Comparison of ENCODE assay signal across 8 mouse cellular contexts in genomic region chr9:23223549-23224077, GRCm38 (mm10). TPM values are rescaled to one million over a fixed set of nuclear protein-coding genes. Genes with fewer than 3 reads are reported as not detected.
DNase-seq lines count a peak whose midpoint lies in the region; ATAC-seq and TF ChIP-seq lines count a peak whose summit lies in the region.

No protein-coding gene starts in this region.

- 1% methylated on average over 28 of the region's 29 CpGs for WGBS in kidney, postnatal 0 days
- under 1% methylated on average over 29 of the region's 29 CpGs for WGBS in forebrain, embryonic 14.5 days
- WGBS in liver, postnatal 0 days (ENCODE audit: insufficient replicate concordance) = 4% methylated on average over 29 of the region's 29 CpGs

- no peaks in the 10 kb centered on the region for H3K9me3 ChIP-seq in kidney, postnatal 0 days (replicated peaks; ENCODE audit: low read length)
- H3K9me3 ChIP-seq in forebrain, embryonic 14.5 days (replicated peaks; ENCODE audit: control insufficient read depth, low read length) = no peaks in the 10 kb centered on the region
- no peaks in the 10 kb centered on the region for H3K9me3 ChIP-seq in liver, postnatal 0 days (ENCODE audit: low read length)

- no peak for DNase-seq in kidney, postnatal 0 days (ENCODE audit: low spot score)
- no peak for DNase-seq in kidney, postnatal 36 days
- no peak for DNase-seq in forebrain, embryonic 14.5 days (ENCODE audit: low spot score)
- DNase-seq in liver, postnatal 0 days = no peak
- DNase-seq in layer of hippocampus, postnatal 10 days (ENCODE audit: low spot score in 2 of 2) = no peak
- no peak for DNase-seq in adrenal gland, postnatal 25 days
- DNase-seq in spleen, postnatal 10 days (ENCODE audit: low spot score in 2 of 2) = no peak

- H3K27ac ChIP-seq in kidney, postnatal 0 days = no peak overlapping the region
- no peak overlapping the region for H3K27ac ChIP-seq in brown adipose tissue, adult 24 weeks (replicated peaks; ENCODE audit: low read depth, low read length)
- H3K27ac ChIP-seq in forebrain, embryonic 14.5 days (ENCODE audit: low read depth, low read length) = peak overlapping the region; percentile 87
- no peak overlapping the region for H3K27ac ChIP-seq in liver, postnatal 0 days (ENCODE audit: low read depth)

- no peak for TF ChIP-seq EP300 in liver, postnatal 0 days (IDR thresholded peaks at IDR 0.05; ENCODE audit: low read depth)

- peak overlapping the region; percentile 69 for H3K4me3 ChIP-seq in kidney, postnatal 0 days (replicated peaks; ENCODE audit: low read depth, low read length)
- peak overlapping the region; percentile 62 for H3K4me3 ChIP-seq in brown adipose tissue, adult 24 weeks (ENCODE audit: insufficient read depth, low read depth, low read length)
- H3K4me3 ChIP-seq in forebrain, embryonic 14.5 days (ENCODE audit: low read depth, low read length) = peak overlapping the region; percentile 71
- H3K4me3 ChIP-seq in liver, postnatal 0 days (ENCODE audit: low read depth, low read length) = peak overlapping the region; percentile 56

- no peak for TF ChIP-seq CTCF in kidney, postnatal 0 days (IDR thresholded peaks at IDR 0.05; ENCODE audit: low read depth)
- no peak for TF ChIP-seq CTCF in liver, postnatal 0 days (IDR thresholded peaks at IDR 0.05; ENCODE audit: low read depth)

- ATAC-seq in kidney, postnatal 0 days (replicated peaks; ENCODE audit: low FRiP score, low read depth) = peak; percentile 8; the same call in 1 of the 2 replicates
- ATAC-seq in forebrain, embryonic 14.5 days = peak; percentile 22
- ATAC-seq in liver, postnatal 0 days = no peak

- H3K36me3 ChIP-seq in kidney, postnatal 0 days (ENCODE audit: insufficient read depth, low read length) = no peaks in the 10 kb centered on the region
- H3K36me3 ChIP-seq in forebrain, embryonic 14.5 days (ENCODE audit: control insufficient read depth, insufficient read depth, low read length) = no peaks in the 10 kb centered on the region
- no peaks in the 10 kb centered on the region for H3K36me3 ChIP-seq in liver, postnatal 0 days (replicated peaks; ENCODE audit: insufficient read depth, low read length)

- H3K9ac ChIP-seq in kidney, postnatal 0 days (ENCODE audit: low read depth, low read length) = peak overlapping the region; percentile 74; the same call in 1 of the 2 replicates
- peak overlapping the region; percentile 84 for H3K9ac ChIP-seq in forebrain, embryonic 14.5 days (ENCODE audit: low read length)
- no peak overlapping the region for H3K9ac ChIP-seq in liver, postnatal 0 days (replicated peaks)

- H3K4me1 ChIP-seq in kidney, postnatal 0 days (replicated peaks; ENCODE audit: insufficient read depth, low read length) = 0 out of 2 replicates have a peak, but pooled peaks cover 4% of the 10 kb centered on the region
- H3K4me1 ChIP-seq in brown adipose tissue, adult 24 weeks (ENCODE audit: control insufficient read depth, insufficient read depth, insufficient read length, low read length) = 0 out of 2 replicates have a peak, but pooled peaks cover 2% of the 10 kb centered on the region
- peaks cover 6% of the 10 kb centered on the region for H3K4me1 ChIP-seq in forebrain, embryonic 14.5 days (ENCODE audit: control insufficient read depth, insufficient read depth, low read length)
- H3K4me1 ChIP-seq in liver, postnatal 0 days (ENCODE audit: insufficient read depth) = no peaks in the 10 kb centered on the region; the same call in 1 of the 2 replicates

- peaks cover 5% of the 10 kb centered on the region; the same call in 1 of the 2 replicates for H3K27me3 ChIP-seq in kidney, postnatal 0 days (ENCODE audit: insufficient read depth, low read length)
- peaks cover 15% of the 10 kb centered on the region; the same call in 1 of the 2 replicates for H3K27me3 ChIP-seq in forebrain, embryonic 14.5 days (replicated peaks; ENCODE audit: control insufficient read depth, insufficient read depth, low read length)
- H3K27me3 ChIP-seq in liver, postnatal 0 days (ENCODE audit: insufficient read depth, low read length) = peaks cover 45% of the 10 kb centered on the region

- H3K4me2 ChIP-seq in kidney, postnatal 0 days (ENCODE audit: low read length) = peak overlapping the region; percentile 99
- peak overlapping the region; percentile 79 for H3K4me2 ChIP-seq in forebrain, embryonic 14.5 days (ENCODE audit: low read length)
- peak overlapping the region; percentile 79 for H3K4me2 ChIP-seq in liver, postnatal 0 days (ENCODE audit: low read depth, low read length)

RNA-seq across cellular contexts. Expression of gene Bmper, which starts 0.7 kb away (rescaled TPM):
- polyA plus RNA-seq in kidney, postnatal 0 days (2015; fragmentation: Nextera tagmentation; extraction: Ambion mirVana) = 13.4 and 15.5 TPM in 2 replicates
- polyA plus RNA-seq in brown adipose tissue, adult 24 weeks (2012; ENCODE audit: insufficient read depth, insufficient read length, missing spikeins) = 2.9 and 7.2 TPM in 2 replicates
- polyA plus RNA-seq in forebrain, embryonic 14.5 days (2014; fragmentation: Nextera tagmentation; extraction: Ambion mirVana) = 13.3 and 13.9 TPM in 2 replicates
- polyA plus RNA-seq in liver, postnatal 0 days (2015; fragmentation: Nextera tagmentation; extraction: Ambion mirVana) = 0.60 and 0.72 TPM in 2 replicates
- total RNA-seq in layer of hippocampus, postnatal 10 days (2021) = 10 to 100 TPM in 1 of 2 experiments, 1 to 10 TPM in 1; 7.9 to 10.1 TPM
- 1.8 and 3.2 TPM in 2 replicates for total RNA-seq in adrenal gland, postnatal 25 days (2021)
